Mouse (Mus musculus) heart, adult 10 weeks (tissue): ENCODE results near the gene Limk1. TPM values are rescaled to one million over a fixed set of nuclear protein-coding genes. Genes with fewer than 3 reads are reported as not detected.

Experiments
- polyA plus RNA-seq: library from polyadenylated mRNA; stranded (reverse); fragments of 350-450 nt; fragmentation: Illumina TruSeq; extraction: RNeasy Lipid Tissue Mini Kit (QIAGEN cat#74804); gene quantifications from one replicate; pipeline ENCODE4 v1.2.3, GENCODE M21; 2014; ENCODE audit warnings: low read depth, low replicate concordance

The Limk1 gene
- 5.1 TPM for polyA plus RNA-seq

DNA sequence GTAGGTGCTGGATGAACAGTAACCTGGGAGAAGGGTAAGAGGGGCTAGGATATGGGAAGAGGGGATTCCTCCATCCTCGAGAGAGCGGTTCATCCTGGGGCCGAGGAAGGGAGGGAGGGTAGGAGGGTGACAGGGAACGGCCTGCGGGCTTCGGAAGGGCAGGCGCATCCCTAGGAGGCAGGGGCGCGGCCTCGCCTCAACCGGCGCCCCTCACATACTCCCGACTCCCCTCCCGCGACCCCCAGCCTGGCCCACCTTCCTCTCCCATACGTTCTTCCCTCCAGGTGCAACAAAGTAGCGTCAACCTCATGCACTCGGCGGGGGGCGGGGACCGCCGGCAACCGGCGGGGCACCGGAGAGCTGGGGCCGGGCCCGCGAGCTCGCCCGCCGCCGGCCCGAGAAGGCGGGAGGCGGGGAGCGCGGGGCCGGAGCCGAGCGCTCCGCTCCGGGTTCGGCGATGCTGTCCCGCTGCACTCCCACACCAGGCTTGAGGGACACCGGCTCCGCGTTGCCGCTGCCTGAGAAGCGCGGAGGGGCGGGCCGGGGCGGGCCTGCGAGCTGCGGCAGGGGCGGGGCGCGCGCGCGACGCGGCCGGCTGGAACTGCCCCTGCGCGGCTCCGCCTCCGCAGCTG is at the start of gene Limk1:
Gene Limk1 (minus strand): TSS at position 513 of the 632 bp plus-strand sequence.

DNA sequence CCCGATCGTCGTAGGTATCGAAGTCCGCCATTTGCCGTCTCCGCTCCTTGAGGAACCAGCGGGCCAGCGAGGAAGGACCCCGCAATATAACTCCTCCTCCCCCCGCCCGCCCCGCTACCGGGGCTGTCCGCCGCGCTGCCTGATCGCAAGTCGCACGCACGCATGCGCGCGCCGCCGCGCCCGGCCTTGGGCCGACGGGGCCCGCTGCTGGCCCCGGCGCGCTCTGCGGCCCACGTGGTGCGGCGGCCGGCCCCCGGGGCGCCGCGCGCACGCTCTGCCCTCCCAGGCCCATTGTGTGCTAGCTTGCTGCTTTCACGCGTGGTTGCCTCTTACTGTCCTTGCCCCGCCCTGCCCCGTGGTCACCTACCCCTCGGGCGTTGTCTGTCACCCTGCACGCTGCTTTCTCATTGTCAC is 49.1 kb downstream of the Limk1 start, which contains the start of gene Eif4h:
Gene Eif4h (minus strand): TSS at position 222 of the 414 bp plus-strand sequence.

DNA sequence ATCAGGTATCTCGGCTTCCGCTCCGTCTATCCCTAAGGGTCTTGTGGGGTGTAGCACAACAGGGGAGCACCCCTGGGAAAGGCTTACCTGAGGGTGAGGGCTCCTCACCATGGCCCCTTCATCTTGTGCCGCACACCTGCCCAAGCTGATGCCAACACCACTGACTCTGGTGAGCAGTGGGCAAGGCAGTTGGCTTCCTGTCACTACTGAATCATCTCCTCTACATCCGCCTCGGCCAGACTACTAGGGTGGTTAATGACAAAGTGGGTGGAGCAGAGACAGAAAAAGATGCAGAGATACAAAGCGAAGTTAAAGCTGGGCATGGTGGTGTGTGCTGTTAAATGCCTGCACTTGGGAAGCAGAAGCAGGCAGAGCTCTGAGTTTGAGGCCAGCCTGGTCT is 73.6 kb downstream of the Limk1 start, which contains the start of gene Lat2:
Gene Lat2 (minus strand): TSS at position 224 of the 400 bp plus-strand sequence.

Other genes starting within 250 kb of the Limk1 start
- 20.0 TPM for gene Gtf2ird1, start 231.9 kb downstream of the Limk1 start, polyA plus RNA-seq
- gene Clip2, start 136.2 kb downstream of the Limk1 start, polyA plus RNA-seq, result 6.7 TPM
- gene Syna, start 128.4 kb downstream of the Limk1 start, polyA plus RNA-seq, result not detected
- gene Rfc2, start 107.2 kb downstream of the Limk1 start, polyA plus RNA-seq, result 37.8 TPM
- gene Lat2, start 73.6 kb downstream of the Limk1 start, polyA plus RNA-seq, result 5.7 TPM
- 158 TPM for gene Eif4h, start 49.1 kb downstream of the Limk1 start, polyA plus RNA-seq
- 55.7 TPM for gene Eln, start 58.7 kb upstream of the Limk1 start, polyA plus RNA-seq
- not detected for gene Tmem270, start 218.1 kb upstream of the Limk1 start, polyA plus RNA-seq
- not detected for gene Cldn13, start 226.9 kb upstream of the Limk1 start, polyA plus RNA-seq
- gene Mettl27, start 243.8 kb upstream of the Limk1 start, polyA plus RNA-seq, result 1.4 TPM